Mouse (Mus musculus) liver, adult 2 months (tissue): ENCODE results near the gene Ppp1r14a. TPM values are rescaled to one million over a fixed set of nuclear protein-coding genes. Genes with fewer than 3 reads are reported as not detected.

Source experiments
- DNase-seq: peaks from one replicate; pipeline ENCODE4 v3.0.0-alpha.2; 2011; ENCODE audit warnings: low read depth, low spot score; ENCODE audit errors: extremely low read depth
- H3K27ac ChIP-seq: fragments of 200-500 bp; replicated peaks from 2 replicates; pipeline ENCODE4 v1.5.1; 2012; ENCODE audit warnings: low read depth, mild to moderate bottlenecking, control low read depth, inconsistent platforms, low read length; ENCODE audit not compliant: insufficient read depth
- H3K27me3 ChIP-seq: fragments of 200-500 bp; 2 replicates; pipeline ENCODE4 v1.6.1; 2012; ENCODE audit warnings: mild to moderate bottlenecking, moderate library complexity, low read length, inconsistent platforms; ENCODE audit not compliant: control insufficient read depth, insufficient read depth
- H3K36me3 ChIP-seq: fragments of 200-500 bp; 2 replicates; pipeline ENCODE4 v1.6.1; 2012; ENCODE audit warnings: low read length, inconsistent platforms; ENCODE audit not compliant: control insufficient read depth, insufficient read depth
- H3K4me1 ChIP-seq: fragments of 200-500 bp; 2 replicates; pipeline ENCODE4 v1.6.1; 2011; ENCODE audit warnings: low read length; ENCODE audit not compliant: control insufficient read depth, insufficient read depth
- H3K4me3 ChIP-seq: fragments of 200-500 bp; 2 replicates; pipeline ENCODE4 v1.5.1; 2011; ENCODE audit warnings: low read depth, mild to moderate bottlenecking, control low read depth, low read length, moderate library complexity; ENCODE audit not compliant: insufficient read depth
- H3K79me2 ChIP-seq: fragments of 200-500 bp; 2 replicates; pipeline ENCODE4 v1.6.1; 2012; ENCODE audit warnings: inconsistent platforms, mild to moderate bottlenecking, low read length, moderate library complexity; ENCODE audit not compliant: control insufficient read depth, insufficient read depth
- H3K9ac ChIP-seq: fragments of 200-500 bp; 2 replicates; pipeline ENCODE4 v1.6.1; 2012; ENCODE audit warnings: low read depth, mild to moderate bottlenecking, control low read depth, inconsistent platforms, low read length
- CTCF ChIP-seq: fragments of 200-500 bp; IDR thresholded peaks from 2 replicates; pipeline ENCODE4 v1.5.1; 2011; ENCODE audit warnings: low read depth, low read length, control low read depth
- POLR2A ChIP-seq: fragments of 200-500 bp; IDR thresholded peaks from 2 replicates; pipeline ENCODE4 v1.6.1; 2011; ENCODE audit warnings: low read length, control low read depth; ENCODE audit not compliant: insufficient read depth; ENCODE audit errors: extremely low read depth
- WGBS: fragments of 180-500 bp; shearing (Covaris S2); methylation state at CpG from one replicate; pipeline ENCODE4 v1.1.7; 2018; 5-methylcytosine and 5-hydroxymethylcytosine counted together
- polyA plus RNA-seq: library from polyadenylated mRNA; depleted of rRNA; stranded (reverse); fragments of >200 nt; gene quantifications from 2 replicates; pipeline ENCODE4 v1.2.3, GENCODE M21; 2012; rRNA removed
- total RNA-seq: library from RNA; depleted of rRNA; stranded (reverse); fragments of >200 nt; gene quantifications from 2 replicates; pipeline ENCODE4 v1.2.3, GENCODE M21; 2014; rRNA removed

Gene Ppp1r14a
- 1.0 and 1.7 TPM in 2 replicates for total RNA-seq
- polyA plus RNA-seq = 5.0 and 11.3 TPM in 2 replicates

DNA sequence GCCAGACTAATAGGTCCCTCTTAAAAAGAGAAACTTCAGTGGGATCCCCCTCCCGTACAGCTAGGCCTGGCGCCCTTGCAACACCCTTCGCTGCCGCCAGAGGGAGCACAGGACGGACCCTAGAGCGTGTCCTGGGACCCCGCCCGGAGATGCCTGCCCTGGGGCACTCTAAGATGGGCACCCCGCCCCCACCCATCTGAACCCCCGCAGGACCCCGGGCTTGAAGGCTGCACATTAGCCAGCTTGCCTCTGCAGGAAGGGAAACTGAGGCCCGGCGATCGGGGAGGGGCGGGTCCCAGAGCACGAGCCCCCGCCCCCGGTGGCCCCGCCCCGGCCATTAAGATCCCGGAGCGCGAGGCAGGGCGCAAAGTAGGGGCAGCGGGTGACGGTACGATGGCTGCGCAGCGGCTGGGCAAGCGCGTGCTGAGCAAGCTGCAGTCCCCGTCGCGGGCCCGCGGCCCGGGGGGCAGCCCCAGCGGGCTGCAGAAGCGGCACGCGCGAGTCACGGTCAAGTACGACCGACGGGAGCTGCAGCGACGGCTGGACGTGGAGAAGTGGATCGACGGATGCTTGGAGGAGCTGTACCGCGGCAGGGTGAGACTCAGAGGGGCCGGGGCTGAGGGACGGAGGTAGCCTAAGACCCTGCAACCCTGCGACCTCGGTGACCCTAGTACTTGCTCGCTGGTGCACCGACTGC is at the start of gene Ppp1r14a:
Gene Ppp1r14a (plus strand): TSS at position 367 of the 697 bp plus-strand sequence.
- Histone ChIP-seq H3K79me2 (no peaks in the 10 kb centered on the region), H3K27me3 (no peaks in the 10 kb centered on the region), H3K4me1 (peaks cover 6% of the 10 kb centered on the region), H3K4me3 (peak within 1 kb of the TSS; percentile 91), H3K9ac (peak within 1 kb of the TSS; percentile 55), H3K27ac (peak within 1 kb of the TSS; percentile 56), H3K36me3 (no peaks in the 10 kb centered on the region)
- DNase-seq = no peak
- WGBS = 4% methylated on average over 59 of the region's 59 CpGs
- peak; percentile 66; the same call in 1 of the 2 replicates for TF ChIP-seq POLR2A
- TF ChIP-seq CTCF = peak; percentile 87

- Histone ChIP-seq H3K9ac (no peak overlapping the region), H3K36me3 (no peaks in the 10 kb centered on the region), H3K4me1 (peaks cover 10% of the 10 kb centered on the region; the same call in 1 of the 2 replicates), H3K4me3 (no peak overlapping the region), H3K27ac (no peak overlapping the region), H3K79me2 (no peaks in the 10 kb centered on the region), H3K27me3 (no peaks in the 10 kb centered on the region)
- WGBS = 92% methylated on average over 7 of the region's 7 CpGs
- no peak for TF ChIP-seq POLR2A
- peak; percentile 80 for TF ChIP-seq CTCF
- no peak for DNase-seq
Observed at GRCm38 (mm10) chr7:29244732-29245416, 44.2 kb upstream of the Ppp1r14a start.

DNA sequence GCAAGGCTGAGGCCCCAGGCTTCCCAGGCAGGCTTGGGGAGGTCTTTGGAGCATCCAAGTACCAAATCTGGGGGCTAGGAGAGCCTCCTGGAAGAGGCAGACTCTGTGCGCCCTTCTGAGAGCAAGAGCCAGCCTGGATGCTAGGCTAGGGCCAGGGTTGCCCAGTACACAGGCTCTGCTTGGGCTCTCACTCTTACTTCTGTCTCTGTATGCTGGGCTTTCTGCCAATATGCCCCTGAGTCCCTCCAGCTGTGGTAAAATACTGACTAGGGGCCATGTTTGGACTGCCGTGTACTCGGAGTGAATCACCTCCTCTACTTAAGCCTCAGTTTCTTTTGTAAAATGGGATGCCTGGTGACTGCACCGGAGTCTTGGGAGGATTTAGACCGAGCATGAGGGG is 43.1 kb upstream of the Ppp1r14a start:
- no peaks in the 10 kb centered on the region for H3K27me3 ChIP-seq
- no peak for DNase-seq
- no peaks in the 10 kb centered on the region for H3K79me2 ChIP-seq
- no peak overlapping the region for H3K27ac ChIP-seq
- WGBS = 92% methylated on average over 5 of the region's 5 CpGs
- TF ChIP-seq POLR2A (no peak), CTCF (no peak)
- no peak overlapping the region for H3K4me3 ChIP-seq
- H3K9ac ChIP-seq = no peak overlapping the region
- H3K36me3 ChIP-seq = no peaks in the 10 kb centered on the region
- peaks cover 10% of the 10 kb centered on the region; the same call in 1 of the 2 replicates for H3K4me1 ChIP-seq

- Histone ChIP-seq H3K4me3 (peak overlapping the region; percentile 76; the same call in 1 of the 2 replicates), H3K27ac (no peak overlapping the region), H3K27me3 (no peaks in the 10 kb centered on the region), H3K4me1 (peaks cover 13% of the 10 kb centered on the region; the same call in 1 of the 2 replicates), H3K9ac (peak overlapping the region; percentile 38; the same call in 1 of the 2 replicates), H3K36me3 (no peaks in the 10 kb centered on the region), H3K79me2 (no peaks in the 10 kb centered on the region)
- WGBS = 83% methylated on average over 21 of the region's 21 CpGs
- TF ChIP-seq POLR2A (no peak), CTCF (no peak)
- no peak for DNase-seq
Observed at GRCm38 (mm10) chr7:29246619-29247313, 42.3 kb upstream of the Ppp1r14a start.

DNA sequence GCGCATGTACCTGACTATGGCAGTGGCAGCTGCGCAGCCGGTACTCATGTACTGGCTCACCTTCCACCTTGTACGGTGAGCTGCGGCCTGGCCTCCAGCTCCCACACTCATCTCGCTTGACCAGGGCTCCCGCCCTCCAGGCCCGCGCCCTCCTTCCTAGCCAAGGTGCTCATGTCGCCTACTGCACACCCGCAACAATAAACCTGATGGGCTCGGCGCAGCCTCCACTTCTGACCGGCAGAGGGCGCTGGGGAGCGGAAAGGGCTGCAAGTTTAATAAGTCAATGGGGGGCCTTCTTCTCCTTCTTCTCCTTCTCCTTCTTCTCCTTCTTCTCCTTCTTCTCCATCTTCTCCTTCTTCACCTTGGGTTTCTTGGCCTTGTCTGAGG is 41.8 kb upstream of the Ppp1r14a start:
- peak overlapping the region; percentile 78 for H3K27ac ChIP-seq
- TF ChIP-seq POLR2A (no peak), CTCF (peak; percentile 94)
- H3K79me2 ChIP-seq = no peaks in the 10 kb centered on the region
- DNase-seq = peak; percentile 46
- H3K9ac ChIP-seq = peak overlapping the region; percentile 79
- peaks cover 13% of the 10 kb centered on the region; the same call in 1 of the 2 replicates for H3K4me1 ChIP-seq
- peak overlapping the region; percentile 76 for H3K4me3 ChIP-seq
- no peaks in the 10 kb centered on the region for H3K36me3 ChIP-seq
- H3K27me3 ChIP-seq = no peaks in the 10 kb centered on the region
- WGBS = 32% methylated on average over 16 of the region's 16 CpGs
